Mouse (Mus musculus): ENCODE data around the gene Fgfr2.

The Fgfr2 gene

GRCm38 (mm10) chr7:132299661-132300210, 823.4 kb downstream of the Fgfr2 start:
- DNase-seq (ENCODE audit: low spot score) = no peak

- no peak for DNase-seq (ENCODE audit: low spot score)
Measured at GRCm38 (mm10) chr7:132298412-132298990, 824.6 kb downstream of the Fgfr2 start.

- DNase-seq (ENCODE audit: low spot score) = no peak
Measured at GRCm38 (mm10) chr7:132296661-132297443, 826.3 kb downstream of the Fgfr2 start.

- DNase-seq (ENCODE audit: low spot score) = no peak
Measured at GRCm38 (mm10) chr7:132296132-132296531, 827.0 kb downstream of the Fgfr2 start.

GRCm38 (mm10) chr7:132287340-132287664, 835.8 kb downstream of the Fgfr2 start:
- no peak for DNase-seq (ENCODE audit: low spot score)

- DNase-seq (ENCODE audit: low spot score) = no peak
Measured at GRCm38 (mm10) chr7:132286630-132287339, 836.4 kb downstream of the Fgfr2 start.

GRCm38 (mm10) chr7:132284795-132285194, 838.4 kb downstream of the Fgfr2 start:
- no peak for DNase-seq (ENCODE audit: low spot score)

GRCm38 (mm10) chr7:132284048-132284737, 839.0 kb downstream of the Fgfr2 start:
- DNase-seq (ENCODE audit: low spot score) = no peak

- no peak for DNase-seq (ENCODE audit: low spot score)
Measured at GRCm38 (mm10) chr7:132282576-132282975, 840.6 kb downstream of the Fgfr2 start.

- DNase-seq (ENCODE audit: low spot score) = no peak
Measured at GRCm38 (mm10) chr7:132282161-132282560, 841.0 kb downstream of the Fgfr2 start.

GRCm38 (mm10) chr7:132281753-132282152, 841.4 kb downstream of the Fgfr2 start:
- no peak for DNase-seq (ENCODE audit: low spot score)

- no peak for DNase-seq (ENCODE audit: low spot score)
Measured at GRCm38 (mm10) chr7:132278658-132279057, 844.5 kb downstream of the Fgfr2 start.

GRCm38 (mm10) chr7:132276287-132276686, 846.9 kb downstream of the Fgfr2 start:
- DNase-seq (ENCODE audit: low spot score) = no peak

GRCm38 (mm10) chr7:132273741-132274513, 849.2 kb downstream of the Fgfr2 start:
- DNase-seq (ENCODE audit: low spot score) = no peak

GRCm38 (mm10) chr7:132272984-132273383, 850.2 kb downstream of the Fgfr2 start:
- DNase-seq (ENCODE audit: low spot score) = no peak

- DNase-seq (ENCODE audit: low spot score) = no peak
Measured at GRCm38 (mm10) chr7:132270364-132270763, 852.8 kb downstream of the Fgfr2 start.

GRCm38 (mm10) chr7:132269661-132270060, 853.5 kb downstream of the Fgfr2 start:
- no peak for DNase-seq (ENCODE audit: low spot score)

GRCm38 (mm10) chr7:132267721-132268498, 855.2 kb downstream of the Fgfr2 start:
- DNase-seq (ENCODE audit: low spot score) = no peak

GRCm38 (mm10) chr7:132264763-132265162, 858.4 kb downstream of the Fgfr2 start:
- DNase-seq (ENCODE audit: low spot score) = no peak

GRCm38 (mm10) chr7:132263186-132263585, 860.0 kb downstream of the Fgfr2 start:
- DNase-seq (ENCODE audit: low spot score) = no peak

- no peak for DNase-seq (ENCODE audit: low spot score)
Measured at GRCm38 (mm10) chr7:132262696-132263095, 860.5 kb downstream of the Fgfr2 start.
